Mouse (Mus musculus): ENCODE data around the gene Grasp. TPM values are rescaled to one million over a fixed set of nuclear protein-coding genes. Genes with fewer than 3 reads are reported as not detected.

Gene Grasp
- polyA plus RNA-seq, 1 experiment from 2014 or later: 6.0 TPM

GRCm38 (mm10) chr15:101196961-101197360 lies 27.0 kb upstream of the Grasp start:
- H3K4me2 ChIP-seq (replicated peaks): no peak overlapping the region
- 0 out of 2 replicates have a peak, but pooled peaks cover 7% of the 10 kb centered on the region for H3K9me3 ChIP-seq
- ATAC-seq (ENCODE audit: low FRiP score, low read depth): no peak
- no peak overlapping the region for H3K27ac ChIP-seq
- no peak overlapping the region for H3K4me3 ChIP-seq
- H3K9ac ChIP-seq: no peak overlapping the region
- no peaks in the 10 kb centered on the region for H3K27me3 ChIP-seq
- H3K4me1 ChIP-seq: peaks cover 12% of the 10 kb centered on the region
- peaks cover 83% of the 10 kb centered on the region for H3K36me3 ChIP-seq

DNA sequence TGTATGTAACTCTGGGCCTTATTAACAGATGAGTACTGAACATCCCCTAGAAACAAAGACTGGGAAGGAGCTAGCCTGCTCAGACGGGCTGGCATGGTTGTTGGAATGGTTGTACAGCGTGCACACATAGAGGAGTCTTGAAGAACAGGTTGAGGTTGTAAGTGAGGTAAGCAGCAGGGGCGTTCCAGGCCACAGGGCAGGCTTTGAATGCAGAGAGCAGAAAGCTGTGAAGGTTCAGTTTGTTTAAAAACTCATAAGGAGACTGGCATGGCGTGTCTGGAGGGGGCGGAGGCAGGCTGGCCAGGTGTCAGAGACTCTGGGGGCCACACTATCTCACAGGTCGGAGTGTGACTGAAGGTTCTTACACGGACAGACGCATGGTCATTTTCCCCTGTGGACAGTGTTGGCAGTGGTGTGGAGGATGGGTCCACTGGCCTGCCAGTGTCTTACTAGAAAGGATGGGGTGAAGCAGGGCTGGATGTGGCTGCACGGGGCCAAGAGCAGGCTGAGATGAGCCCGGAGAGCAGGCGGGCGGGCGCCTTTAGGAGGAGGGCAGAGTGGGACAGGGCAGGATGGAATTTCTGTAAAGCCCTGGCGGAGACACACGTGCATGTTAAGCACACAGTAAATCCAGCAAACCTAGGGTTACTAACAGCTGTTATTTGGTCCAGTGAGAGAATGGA lies 26.4 kb upstream of the Grasp start:
- Histone ChIP-seq H3K4me1 (0 out of 2 replicates have a peak, but pooled peaks cover 5% of the 10 kb centered on the region), H3K27ac (no peak overlapping the region), H3K9me3 (0 out of 2 replicates have a peak, but pooled peaks cover 7% of the 10 kb centered on the region), H3K9ac (no peak overlapping the region), H3K4me2 (replicated peaks) (no peak overlapping the region), H3K36me3 (peaks cover 90% of the 10 kb centered on the region), H3K27me3 (no peaks in the 10 kb centered on the region), H3K4me3 (no peak overlapping the region)
- WGBS: 87% methylated on average over 15 of the region's 15 CpGs
- 0 out of 2 replicates have a peak, but pooled peaks have one; percentile 17 for ATAC-seq (ENCODE audit: low FRiP score, low read depth)

- Histone ChIP-seq H3K4me2 (replicated peaks) (no peak overlapping the region), H3K27ac (no peak overlapping the region), H3K4me1 (0 out of 2 replicates have a peak, but pooled peaks cover under 1% of the 10 kb centered on the region), H3K9ac (no peak overlapping the region), H3K36me3 (peaks cover 96% of the 10 kb centered on the region), H3K27me3 (no peaks in the 10 kb centered on the region), H3K4me3 (no peak overlapping the region), H3K9me3 (0 out of 2 replicates have a peak, but pooled peaks cover 7% of the 10 kb centered on the region)
- peak; percentile 77 for ATAC-seq (ENCODE audit: low FRiP score, low read depth)
- 23% methylated on average over 3 of the region's 3 CpGs for WGBS
Measured at GRCm38 (mm10) chr15:101198218-101198617, 25.8 kb upstream of the Grasp start.

- H3K27ac ChIP-seq: no peak overlapping the region
- peaks cover 98% of the 10 kb centered on the region for H3K36me3 ChIP-seq
- 0 out of 2 replicates have a peak, but pooled peaks cover 7% of the 10 kb centered on the region for H3K9me3 ChIP-seq
- no peak overlapping the region for H3K4me2 ChIP-seq (replicated peaks)
- no peak overlapping the region for H3K4me3 ChIP-seq
- H3K27me3 ChIP-seq: no peaks in the 10 kb centered on the region
- H3K9ac ChIP-seq: no peak overlapping the region
- no peaks in the 10 kb centered on the region for H3K4me1 ChIP-seq
- WGBS: 91% methylated on average over 14 of the region's 14 CpGs
- ATAC-seq (ENCODE audit: low FRiP score, low read depth): no peak
Measured at GRCm38 (mm10) chr15:101198850-101199249, 25.1 kb upstream of the Grasp start.

GRCm38 (mm10) chr15:101200777-101201295 lies 23.2 kb upstream of the Grasp start:
- H3K27me3 ChIP-seq: no peaks in the 10 kb centered on the region
- H3K4me2 ChIP-seq (replicated peaks): no peak overlapping the region
- H3K9ac ChIP-seq: no peak overlapping the region
- H3K27ac ChIP-seq: no peak overlapping the region
- H3K9me3 ChIP-seq: 0 out of 2 replicates have a peak, but pooled peaks cover 7% of the 10 kb centered on the region
- peaks cover 94% of the 10 kb centered on the region for H3K36me3 ChIP-seq
- no peaks in the 10 kb centered on the region for H3K4me1 ChIP-seq
- H3K4me3 ChIP-seq: no peak overlapping the region
- 99% methylated on average over 9 of the region's 9 CpGs for WGBS
- ATAC-seq (ENCODE audit: low FRiP score, low read depth): no peak

- 0 out of 2 replicates have a peak, but pooled peaks cover 7% of the 10 kb centered on the region for H3K9me3 ChIP-seq
- no peak overlapping the region for H3K4me3 ChIP-seq
- no peaks in the 10 kb centered on the region for H3K27me3 ChIP-seq
- no peak overlapping the region for H3K27ac ChIP-seq
- peaks cover 94% of the 10 kb centered on the region for H3K36me3 ChIP-seq
- no peaks in the 10 kb centered on the region for H3K4me1 ChIP-seq
- no peak overlapping the region for H3K9ac ChIP-seq
- H3K4me2 ChIP-seq (replicated peaks): no peak overlapping the region
- WGBS: 95% methylated on average over 3 of the region's 3 CpGs
- ATAC-seq (ENCODE audit: low FRiP score, low read depth): no peak
Measured at GRCm38 (mm10) chr15:101201414-101201813, 22.6 kb upstream of the Grasp start.

DNA sequence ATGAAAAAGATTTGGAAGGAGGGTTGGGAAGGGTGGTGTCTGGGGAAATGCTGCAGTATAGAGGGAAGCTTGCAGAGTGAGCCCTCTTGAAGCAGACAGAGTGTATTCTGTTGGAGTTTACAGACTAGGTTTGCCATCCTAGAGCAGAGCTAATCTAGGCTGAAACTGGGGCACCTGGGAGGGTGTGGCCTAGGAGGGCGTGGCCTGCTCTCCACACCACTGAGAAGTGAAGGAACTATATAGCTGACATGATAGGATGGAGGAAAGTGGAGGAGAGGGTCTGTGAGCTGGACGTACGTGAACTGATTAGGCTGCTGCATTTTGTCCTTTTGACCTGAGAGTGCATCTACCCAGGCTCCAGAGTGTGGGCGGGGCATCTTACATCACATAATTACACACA lies 20.3 kb upstream of the Grasp start:
- WGBS: 70% methylated on average over 4 of the region's 4 CpGs
- H3K4me1 ChIP-seq: no peaks in the 10 kb centered on the region
- H3K4me3 ChIP-seq: no peak overlapping the region
- 0 out of 2 replicates have a peak, but pooled peaks cover 7% of the 10 kb centered on the region for H3K9me3 ChIP-seq
- peaks cover 92% of the 10 kb centered on the region for H3K36me3 ChIP-seq
- no peak overlapping the region for H3K27ac ChIP-seq
- H3K9ac ChIP-seq: no peak overlapping the region
- H3K4me2 ChIP-seq (replicated peaks): no peak overlapping the region
- no peak for ATAC-seq (ENCODE audit: low FRiP score, low read depth)
- H3K27me3 ChIP-seq: no peaks in the 10 kb centered on the region

DNA sequence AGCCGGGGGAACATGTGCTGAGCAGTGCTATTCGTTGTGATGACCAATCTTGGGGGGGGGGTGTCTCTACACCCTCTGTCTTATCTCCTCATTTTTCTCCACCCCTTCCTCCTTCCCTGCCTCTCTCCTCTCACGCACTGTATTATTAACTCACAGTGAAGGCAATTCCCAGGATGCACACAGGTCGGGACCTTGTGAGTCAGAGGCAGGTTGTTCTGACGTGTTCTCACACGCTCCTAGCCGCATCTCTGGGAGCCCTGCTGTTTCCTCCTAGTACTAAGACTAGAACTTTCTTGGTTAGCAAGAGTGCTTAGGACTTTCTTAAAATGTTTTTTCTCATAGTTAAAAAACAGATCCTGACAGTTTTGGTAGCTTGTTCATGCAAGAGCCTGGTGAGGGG lies 19.2 kb upstream of the Grasp start:
- Histone ChIP-seq H3K4me2 (replicated peaks) (no peak overlapping the region), H3K9ac (no peak overlapping the region), H3K4me1 (no peaks in the 10 kb centered on the region), H3K27ac (no peak overlapping the region), H3K9me3 (0 out of 2 replicates have a peak, but pooled peaks cover 7% of the 10 kb centered on the region), H3K4me3 (no peak overlapping the region), H3K36me3 (peaks cover 94% of the 10 kb centered on the region), H3K27me3 (no peaks in the 10 kb centered on the region)
- ATAC-seq (ENCODE audit: low FRiP score, low read depth): no peak
- 88% methylated on average over 7 of the region's 7 CpGs for WGBS

GRCm38 (mm10) chr15:101210228-101210627 lies 13.8 kb upstream of the Grasp start:
- no peak overlapping the region for H3K4me2 ChIP-seq (replicated peaks)
- no peaks in the 10 kb centered on the region for H3K9me3 ChIP-seq
- H3K36me3 ChIP-seq: peaks cover 77% of the 10 kb centered on the region
- no peak overlapping the region for H3K9ac ChIP-seq
- no peak for ATAC-seq (ENCODE audit: low FRiP score, low read depth)
- H3K27ac ChIP-seq: no peak overlapping the region
- no peak overlapping the region for H3K4me3 ChIP-seq
- no peaks in the 10 kb centered on the region for H3K4me1 ChIP-seq
- no peaks in the 10 kb centered on the region for H3K27me3 ChIP-seq
- 66% methylated on average over 6 of the region's 6 CpGs for WGBS

- no peak for ATAC-seq (ENCODE audit: low FRiP score, low read depth)
- Histone ChIP-seq H3K27ac (no peak overlapping the region), H3K4me1 (no peaks in the 10 kb centered on the region), H3K27me3 (no peaks in the 10 kb centered on the region), H3K9me3 (no peaks in the 10 kb centered on the region), H3K4me2 (replicated peaks) (no peak overlapping the region), H3K36me3 (peaks cover 72% of the 10 kb centered on the region), H3K4me3 (no peak overlapping the region), H3K9ac (no peak overlapping the region)
- WGBS: 89% methylated on average over 14 of the region's 14 CpGs
Measured at GRCm38 (mm10) chr15:101210998-101211613, 12.9 kb upstream of the Grasp start.

- WGBS: 82% methylated on average over 14 of the region's 14 CpGs
- Histone ChIP-seq H3K27me3 (no peaks in the 10 kb centered on the region), H3K36me3 (peaks cover 59% of the 10 kb centered on the region), H3K4me1 (no peaks in the 10 kb centered on the region), H3K4me2 (replicated peaks) (no peak overlapping the region), H3K9me3 (no peaks in the 10 kb centered on the region), H3K4me3 (no peak overlapping the region), H3K9ac (no peak overlapping the region), H3K27ac (no peak overlapping the region)
- ATAC-seq (ENCODE audit: low FRiP score, low read depth): no peak
Measured at GRCm38 (mm10) chr15:101212435-101212834, 11.6 kb upstream of the Grasp start.

DNA sequence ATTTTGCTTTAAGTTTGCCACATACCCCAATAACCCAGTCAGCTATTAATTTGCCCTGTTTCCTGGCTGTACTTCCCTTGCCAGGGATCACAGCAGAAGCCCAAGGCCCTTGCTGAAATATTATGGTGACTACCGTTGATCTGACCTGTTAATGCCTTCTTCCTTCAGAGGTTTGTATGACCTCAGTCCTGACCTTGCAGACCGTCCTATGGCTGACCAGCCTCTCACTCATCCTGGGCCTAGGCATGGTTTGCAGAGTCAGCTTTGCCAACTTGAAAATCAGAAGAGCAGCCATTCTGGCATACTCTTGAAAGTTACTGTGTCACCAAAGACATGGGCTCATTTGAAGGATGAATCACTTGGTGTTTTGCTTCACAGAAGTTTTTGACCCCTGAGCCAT lies 8.9 kb upstream of the Grasp start:
- H3K36me3 ChIP-seq: peaks cover 34% of the 10 kb centered on the region
- WGBS: 68% methylated on average over 2 of the region's 2 CpGs
- peaks cover 1% of the 10 kb centered on the region for H3K4me1 ChIP-seq
- H3K27ac ChIP-seq: no peak overlapping the region
- no peak overlapping the region for H3K4me2 ChIP-seq (replicated peaks)
- no peaks in the 10 kb centered on the region for H3K27me3 ChIP-seq
- H3K9me3 ChIP-seq: no peaks in the 10 kb centered on the region
- no peak overlapping the region for H3K4me3 ChIP-seq
- no peak overlapping the region for H3K9ac ChIP-seq
- ATAC-seq (ENCODE audit: low FRiP score, low read depth): no peak

Measured in limb, embryonic 13.5 days (tissue).